Mouse (Mus musculus) adrenal gland, adult 8-10 months (tissue): ENCODE measurements around the gene Try4. TPM values are rescaled to one million over a fixed set of nuclear protein-coding genes. Genes with fewer than 3 reads are reported as not detected.
"Not testable (repeated sequence)": the region's sequence is repeated elsewhere in the genome, so short reads cannot be mapped to it uniquely, and the experiment has no call there.

Source experiments
- DNase-seq: peaks from one replicate; pipeline ENCODE4 v3.0.0; 2022
- total RNA-seq, 4 experiments: library from RNA; stranded (reverse); gene quantifications; 2 replicates each; pipeline ENCODE4 v1.2.4; 2022

Try4 gene
- not detected for total RNA-seq

DNA sequence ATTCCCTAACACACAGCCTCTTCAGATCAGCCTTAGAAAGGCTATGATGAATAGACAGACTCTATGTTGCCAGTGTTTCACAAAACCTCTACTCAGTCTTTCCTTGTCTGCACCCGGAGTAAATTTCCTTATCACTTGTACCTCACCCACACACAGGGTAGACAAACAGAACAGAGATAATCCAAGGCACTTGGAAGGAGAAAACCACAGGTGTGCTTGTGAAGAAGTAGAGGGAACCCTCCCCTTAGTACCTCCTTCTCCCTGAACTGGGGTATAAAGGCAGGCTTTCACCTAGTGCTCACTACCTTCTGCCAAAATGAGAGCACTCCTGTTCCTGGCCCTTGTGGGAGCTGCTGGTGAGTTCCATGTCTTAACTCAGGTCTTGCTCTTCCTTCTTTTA, at the start of gene Try4:
Gene Try4, plus strand, starts transcription at position 301 of the 400 bp plus-strand sequence.
- DNase-seq: no peak

GRCm38 (mm10) chr6:41253314-41253713, 48.8 kb upstream of the Try4 start:
- not testable (repeated sequence) for DNase-seq

- DNase-seq: no peak
Measured at GRCm38 (mm10) chr6:41256424-41256823, 45.6 kb upstream of the Try4 start.

GRCm38 (mm10) chr6:41257432-41257831, 44.6 kb upstream of the Try4 start:
- no peak for DNase-seq

DNA sequence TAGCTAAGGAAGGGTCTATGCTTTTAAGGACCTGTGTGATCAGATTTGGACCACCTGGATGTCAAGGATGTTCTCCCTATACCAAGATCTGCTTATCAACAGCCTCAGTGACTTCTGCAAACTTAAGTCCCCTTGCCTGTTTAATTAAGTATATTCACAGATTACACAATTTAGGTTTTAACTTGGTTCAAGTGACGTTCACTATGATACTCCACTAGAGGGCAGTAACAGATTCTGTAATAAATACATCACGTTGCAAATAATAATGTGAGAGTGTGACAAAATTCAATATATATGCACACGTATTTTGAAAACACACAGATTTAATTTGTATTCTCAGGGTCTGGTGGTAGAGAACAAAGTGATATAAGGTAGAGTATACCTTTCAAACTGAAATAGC, 39.3 kb upstream of the Try4 start:
- DNase-seq: no peak

- no peak for DNase-seq
Measured at GRCm38 (mm10) chr6:41266140-41266539, 35.9 kb upstream of the Try4 start.

- DNase-seq: no peak
Measured at GRCm38 (mm10) chr6:41298255-41298654, 3.8 kb upstream of the Try4 start.

GRCm38 (mm10) chr6:41316741-41317140, 14.7 kb downstream of the Try4 start, which contains the start of gene Try5:
TSS of gene Try5 (minus strand) at chr6:41316841.
- not testable (repeated sequence) for DNase-seq

GRCm38 (mm10) chr6:41353932-41354331, 51.9 kb downstream of the Try4 start, which contains the start of gene Try10:
TSS of gene Try10 (plus strand) at chr6:41354105.
- DNase-seq: no peak

Other genes with a start within 250 kb of the Try4 start
- not detected for gene Try5, start 14.6 kb downstream of the Try4 start, total RNA-seq
- gene Try10, start 51.8 kb downstream of the Try4 start, total RNA-seq: not detected
- gene Prss3, start 75.4 kb downstream of the Try4 start, total RNA-seq: not detected
- gene Gm5771, start 90.1 kb downstream of the Try4 start, total RNA-seq: not detected
- not detected for gene Gm10334, start 143.9 kb downstream of the Try4 start, total RNA-seq
- gene Prss1, start 156.7 kb downstream of the Try4 start, total RNA-seq: not detected
- not detected for gene Prss2, start 219.5 kb downstream of the Try4 start, total RNA-seq